8 mouse cellular contexts compared by ENCODE assay signal in the genomic region with DNA sequence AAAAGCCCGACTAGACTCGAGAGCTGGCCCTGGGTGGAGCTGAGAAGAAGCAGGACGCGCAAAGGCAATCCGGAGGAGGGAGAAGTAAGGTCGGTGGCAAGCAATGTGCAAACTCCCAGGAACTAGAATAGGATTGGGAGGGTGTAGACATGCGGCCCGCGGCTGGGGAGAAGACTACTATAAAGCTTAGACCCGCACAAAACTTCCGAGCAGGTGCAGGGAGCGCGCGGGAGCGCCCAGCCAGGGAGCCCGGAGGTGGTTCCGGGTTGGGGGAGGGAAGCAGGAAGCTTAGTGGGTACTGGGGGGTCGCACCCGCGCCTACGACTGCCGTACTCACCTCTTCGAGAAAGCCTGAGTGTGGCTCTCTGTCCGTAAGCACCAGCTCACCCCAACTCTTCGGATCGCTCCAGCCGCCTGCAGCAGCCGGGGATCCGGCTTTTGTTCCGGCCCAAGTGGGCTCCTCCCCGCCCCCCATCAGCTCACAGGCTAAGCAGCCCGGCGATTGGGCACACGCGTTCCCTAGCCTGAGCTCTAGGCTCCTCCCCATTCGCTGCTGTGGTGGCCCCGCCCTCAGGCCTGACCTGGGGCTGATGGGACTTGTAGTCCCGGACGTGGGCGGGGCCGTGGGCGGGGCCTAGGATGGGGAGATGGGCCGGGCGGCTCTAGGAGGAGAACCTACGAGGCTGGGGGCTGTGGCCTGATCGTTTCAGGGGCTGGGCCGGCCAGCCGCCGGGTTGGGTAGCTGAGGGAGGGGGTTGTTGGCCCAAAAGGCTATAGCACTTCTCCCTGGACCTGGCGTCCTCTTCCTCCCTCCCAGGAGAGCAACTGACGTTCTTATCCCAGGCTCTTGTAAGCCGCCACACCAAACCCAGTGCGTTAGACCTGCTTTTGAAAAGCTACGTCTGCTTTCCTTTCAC. TPM values are rescaled to one million over a fixed set of nuclear protein-coding genes. Genes with fewer than 3 reads are reported as not detected.
DNase-seq lines count a peak whose midpoint lies in the region; ATAC-seq and TF ChIP-seq lines count a peak whose summit lies in the region.

Gene Acly (minus strand): TSS at position 543 of the 917 bp plus-strand sequence.

- ATAC-seq in activated CD4-positive, CD25-positive, alpha-beta regulatory T cell, adult 4 months, result peak; percentile 97

- no peaks in the 10 kb centered on the region for H3K27me3 ChIP-seq in megakaryocyte, embryonic 14.5 days (replicated peaks)

- no peak for TF ChIP-seq CTCF in cortical plate, adult 2 months (IDR thresholded peaks at IDR 0.05; ENCODE audit: extremely low read depth, insufficient read depth, low read length)

- peak within 1 kb of the TSS; percentile 70 for H3K4me3 ChIP-seq in cortical plate, adult 2 months (ENCODE audit: insufficient read depth, low read length)
- H3K4me3 ChIP-seq in megakaryocyte, embryonic 14.5 days (replicated peaks), result peak within 1 kb of the TSS; percentile 95

- peak within 1 kb of the TSS; percentile 4 for H3K27ac ChIP-seq in cortical plate, adult 2 months (ENCODE audit: insufficient read depth, low read length)

- peaks cover under 1% of the 10 kb centered on the region; the same call in 1 of the 2 replicates for H3K9me3 ChIP-seq in megakaryocyte, embryonic 14.5 days

- peak; percentile 96 for TF ChIP-seq POLR2A in cortical plate, adult 2 months (IDR thresholded peaks at IDR 0.05; ENCODE audit: extremely low read depth, insufficient read depth, low read length)

- H3K4me1 ChIP-seq in cortical plate, adult 2 months (ENCODE audit: control insufficient read depth, insufficient read depth, low read length), result peaks cover 3% of the 10 kb centered on the region; the same call in 1 of the 2 replicates
- H3K4me1 ChIP-seq in megakaryocyte, embryonic 14.5 days, result peaks cover 60% of the 10 kb centered on the region

- H3K36me3 ChIP-seq in megakaryocyte, embryonic 14.5 days (replicated peaks; ENCODE audit: low read length), result peaks cover 32% of the 10 kb centered on the region

- DNase-seq in gastrocnemius, adult 8-10 months (ENCODE audit: low spot score in 2 of 2), result peak; percentile 98 to 99
- DNase-seq in hindlimb bud, embryonic 11.5 days (ENCODE audit: extremely low spot score, low read depth, low spot score), result peak; percentile 89
- peak; percentile 94 to 99 for DNase-seq in left cerebral cortex, adult 8-10 months (ENCODE audit: low spot score in 2 of 2)
- peak; percentile 99 to 100 for DNase-seq in right cerebral cortex, postnatal 10 days (ENCODE audit: low spot score in 2 of 2)
- DNase-seq in urinary bladder, postnatal 25 days (ENCODE audit: low spot score), result peak; percentile 98

RNA-seq across cellular contexts. Expression of gene Acly, which starts in this region (rescaled TPM):
- polyA plus RNA-seq in activated CD4-positive, CD25-positive, alpha-beta regulatory T cell, adult 4 months (2017; shearing (Covaris generic)), result 10 to 100 TPM; 57.2 to 76.7 TPM
- polyA plus RNA-seq in cortical plate, adult 2 months (2012; rRNA removed), result 87.1 and 94.6 TPM in 2 replicates
- total RNA-seq in gastrocnemius, adult 8-10 months (2022), result 1 to 10 TPM; 6.9 to 8.5 (median 8.0) TPM
- 100 to 1,000 TPM; 150 to 164 (median 156) TPM for total RNA-seq in left cerebral cortex, adult 8-10 months (2022)
- polyA plus RNA-seq in megakaryocyte, embryonic 14.5 days (2012; ENCODE audit: insufficient read depth, low replicate concordance), result 7.2 and 21.1 TPM in 2 replicates

Comparison
In these comparisons a context has a peak if more than half of its experiments do, and no peak if none do; other contexts are left out.
1. Peak in every context shown above with its lines: DNase-seq, ATAC-seq, H3K4me3 ChIP-seq and H3K27ac ChIP-seq.
2. RNA of gene Acly (total RNA-seq): 150 to 164 TPM in left cerebral cortex, adult 8-10 months; 6.9 to 8.5 TPM in gastrocnemius, adult 8-10 months; every median in the first group is over 10 times any median in the second.